Mouse (Mus musculus) neural tube, embryonic 10.5 days (tissue): Measurements from ENCODE around the gene Smurf2.

Source experiments
- DNase-seq: peaks from one replicate; pipeline ENCODE4 v3.0.0-alpha.2; 2017; ENCODE audit warnings: low spot score; ENCODE audit errors: extremely low spot score

The Smurf2 gene

GRCm38 (mm10) chr11:106907253-106907652 is 13.3 kb downstream of the Smurf2 start:
- no peak for DNase-seq

- no peak for DNase-seq
Observed at GRCm38 (mm10) chr11:106905707-106906106, 14.8 kb downstream of the Smurf2 start.

GRCm38 (mm10) chr11:106899804-106900203 is 20.7 kb downstream of the Smurf2 start:
- DNase-seq, result no peak

- no peak for DNase-seq
Observed at GRCm38 (mm10) chr11:106896561-106897168, 23.9 kb downstream of the Smurf2 start.

- DNase-seq, result no peak
Observed at GRCm38 (mm10) chr11:106883656-106884055, 36.9 kb downstream of the Smurf2 start.

GRCm38 (mm10) chr11:106872650-106873049 is 47.9 kb downstream of the Smurf2 start:
- no peak for DNase-seq

GRCm38 (mm10) chr11:106851438-106851837 is 69.1 kb downstream of the Smurf2 start:
- DNase-seq, result no peak

- DNase-seq, result no peak
Observed at GRCm38 (mm10) chr11:106842002-106842401, 78.5 kb downstream of the Smurf2 start.

- DNase-seq, result no peak
Observed at GRCm38 (mm10) chr11:106828079-106828478, 92.4 kb downstream of the Smurf2 start.

- DNase-seq, result no peak
Observed at GRCm38 (mm10) chr11:106824403-106824802, 96.1 kb downstream of the Smurf2 start.

- no peak for DNase-seq
Observed at GRCm38 (mm10) chr11:106823741-106824140, 96.8 kb downstream of the Smurf2 start.

GRCm38 (mm10) chr11:106822911-106823310 is 97.6 kb downstream of the Smurf2 start:
- no peak for DNase-seq

GRCm38 (mm10) chr11:106822491-106822890 is 98.0 kb downstream of the Smurf2 start:
- DNase-seq, result no peak

- DNase-seq, result no peak
Observed at GRCm38 (mm10) chr11:106821397-106821796, 99.1 kb downstream of the Smurf2 start.

- DNase-seq, result no peak
Observed at GRCm38 (mm10) chr11:106820972-106821371, 99.5 kb downstream of the Smurf2 start.

- DNase-seq, result no peak
Observed at GRCm38 (mm10) chr11:106820252-106820651, 100.3 kb downstream of the Smurf2 start.

GRCm38 (mm10) chr11:106819595-106819994 is 100.9 kb downstream of the Smurf2 start:
- no peak for DNase-seq

- DNase-seq, result no peak
Observed at GRCm38 (mm10) chr11:106818341-106818740, 102.2 kb downstream of the Smurf2 start.

GRCm38 (mm10) chr11:106817808-106818207 is 102.7 kb downstream of the Smurf2 start:
- no peak for DNase-seq

GRCm38 (mm10) chr11:106817156-106817555 is 103.4 kb downstream of the Smurf2 start:
- no peak for DNase-seq

- DNase-seq, result no peak
Observed at GRCm38 (mm10) chr11:106816316-106816715, 104.2 kb downstream of the Smurf2 start.

- DNase-seq, result no peak
Observed at GRCm38 (mm10) chr11:106815761-106816160, 104.8 kb downstream of the Smurf2 start.

- no peak for DNase-seq
Observed at GRCm38 (mm10) chr11:106815331-106815730, 105.2 kb downstream of the Smurf2 start.
